Mouse (Mus musculus): ENCODE measurements around the gene Map4k3. TPM values are rescaled to one million over a fixed set of nuclear protein-coding genes. Genes with fewer than 3 reads are reported as not detected.

The Map4k3 gene
- 17.1 TPM for polyA plus RNA-seq (2017; shearing (Covaris generic))

GRCm38 (mm10) chr17:80728062-80728858 is at the start of gene Map4k3:
TSS of gene Map4k3 (minus strand) at chr17:80728485.

GRCm38 (mm10) chr17:80577639-80578038 is 150.6 kb downstream of the Map4k3 start, which contains the start of gene Cdkl4:
TSS of gene Cdkl4 (minus strand) at chr17:80577813.

Other genes with a start within 250 kb of the Map4k3 start
- gene Sos1, start 248.0 kb downstream of the Map4k3 start, polyA plus RNA-seq (2017; shearing (Covaris generic)): 24.6 TPM
- gene Cdkl4, start 150.7 kb downstream of the Map4k3 start, polyA plus RNA-seq (2017; shearing (Covaris generic)): 0.71 TPM
- not detected for gene Tmem178, start 216.1 kb upstream of the Map4k3 start, polyA plus RNA-seq (2017; shearing (Covaris generic))